Mouse (Mus musculus) activated CD4-positive, CD25-positive, alpha-beta regulatory T cell (primary cell): ENCODE data around the gene 1700067K01Rik. TPM values are rescaled to one million over a fixed set of nuclear protein-coding genes. Genes with fewer than 3 reads are reported as not detected.

Experiments
- polyA plus RNA-seq, 2 experiments: library from polyadenylated mRNA; unstranded; fragments of 100-300 nt; shearing (Covaris generic); gene quantifications; one replicate each; pipeline ENCODE4 v1.2.1; 2017

1700067K01Rik gene
- polyA plus RNA-seq, result under 1 TPM; 0.12 to 0.36 TPM

DNA sequence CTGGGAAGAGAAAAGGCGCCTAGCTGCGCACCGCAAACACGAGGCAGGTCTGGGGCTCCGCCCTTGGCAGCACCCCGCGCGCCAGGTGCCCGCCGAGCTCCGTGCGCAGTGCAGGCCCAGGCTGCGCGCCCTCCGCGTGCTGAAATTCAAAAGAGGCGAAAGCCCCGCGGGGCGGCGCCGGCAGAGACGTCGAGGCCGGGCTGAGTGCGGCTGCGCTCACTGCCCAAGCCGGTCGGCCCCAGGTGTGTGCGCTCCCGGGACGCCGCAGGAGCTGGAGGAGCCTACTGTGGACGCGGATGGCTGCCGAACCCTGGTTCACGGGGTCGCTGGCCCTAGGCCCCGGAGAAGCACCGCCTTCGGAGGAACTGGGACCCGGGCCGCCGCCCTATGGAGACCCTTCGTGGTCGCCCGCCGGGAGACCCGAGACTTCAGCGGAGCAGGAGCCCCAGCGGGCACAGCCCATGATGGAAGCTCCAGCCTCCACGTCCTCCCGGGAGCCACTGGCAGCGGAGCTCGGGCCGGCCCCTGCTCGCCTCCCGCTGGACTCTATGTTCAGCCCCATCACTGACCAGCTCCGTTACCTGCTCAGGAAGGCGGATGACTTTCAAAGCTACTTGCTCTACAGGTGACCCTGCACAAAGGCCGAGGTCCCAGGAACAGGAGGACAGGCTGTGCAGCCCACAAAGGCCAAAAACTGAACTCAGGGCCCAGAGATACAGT is at the start of gene 1700067K01Rik:
TSS of gene 1700067K01Rik (plus strand) at position 222 of the 720 bp plus-strand sequence.

DNA sequence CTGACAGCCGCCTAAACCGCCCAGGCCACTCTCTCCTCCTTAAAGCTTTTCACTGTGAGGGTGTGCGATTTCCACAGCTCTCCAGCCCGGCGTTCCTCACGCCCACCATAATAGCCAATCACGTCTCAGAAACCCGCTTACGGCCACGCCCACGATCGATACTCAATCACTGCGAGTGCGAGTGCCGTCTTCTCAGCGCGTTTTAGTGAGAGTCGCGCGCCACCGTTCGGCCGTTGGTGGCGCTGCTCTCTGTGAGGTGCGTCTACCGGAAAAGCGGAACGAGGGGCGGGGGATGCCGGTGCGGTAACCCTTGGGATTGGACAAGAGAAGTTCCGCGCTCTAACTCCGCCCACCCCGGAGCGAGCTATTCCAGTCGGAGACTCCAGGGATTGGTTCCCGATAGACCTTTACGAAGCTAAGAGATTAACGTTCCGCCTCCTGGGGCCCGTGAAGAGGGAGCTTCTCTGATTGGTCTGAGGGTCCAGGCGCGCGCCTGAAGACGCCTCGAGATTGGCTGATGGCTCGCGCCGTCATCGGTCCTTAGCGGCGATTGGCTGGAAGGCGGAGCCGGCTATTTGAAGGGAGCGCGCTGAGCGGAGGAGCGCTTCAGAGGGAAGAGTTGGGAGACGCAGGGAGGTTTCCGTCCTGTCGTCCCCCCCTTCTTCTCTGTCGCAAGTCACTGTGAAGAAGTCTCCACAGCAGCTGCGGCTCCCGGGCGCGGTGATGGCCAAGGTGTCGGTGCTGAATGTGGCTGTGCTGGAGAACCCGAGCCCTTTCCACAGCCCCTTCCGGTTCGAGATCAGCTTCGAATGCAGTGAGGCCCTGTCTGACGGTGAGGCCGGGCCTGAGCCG is 46.0 kb upstream of the 1700067K01Rik start, which contains the start of the genes Gm10644 and Asf1b:
TSS of gene Gm10644 (minus strand) at position 100 of the 852 bp plus-strand sequence.
TSS of gene Asf1b (plus strand) at position 402 of the 852 bp plus-strand sequence.

DNA sequence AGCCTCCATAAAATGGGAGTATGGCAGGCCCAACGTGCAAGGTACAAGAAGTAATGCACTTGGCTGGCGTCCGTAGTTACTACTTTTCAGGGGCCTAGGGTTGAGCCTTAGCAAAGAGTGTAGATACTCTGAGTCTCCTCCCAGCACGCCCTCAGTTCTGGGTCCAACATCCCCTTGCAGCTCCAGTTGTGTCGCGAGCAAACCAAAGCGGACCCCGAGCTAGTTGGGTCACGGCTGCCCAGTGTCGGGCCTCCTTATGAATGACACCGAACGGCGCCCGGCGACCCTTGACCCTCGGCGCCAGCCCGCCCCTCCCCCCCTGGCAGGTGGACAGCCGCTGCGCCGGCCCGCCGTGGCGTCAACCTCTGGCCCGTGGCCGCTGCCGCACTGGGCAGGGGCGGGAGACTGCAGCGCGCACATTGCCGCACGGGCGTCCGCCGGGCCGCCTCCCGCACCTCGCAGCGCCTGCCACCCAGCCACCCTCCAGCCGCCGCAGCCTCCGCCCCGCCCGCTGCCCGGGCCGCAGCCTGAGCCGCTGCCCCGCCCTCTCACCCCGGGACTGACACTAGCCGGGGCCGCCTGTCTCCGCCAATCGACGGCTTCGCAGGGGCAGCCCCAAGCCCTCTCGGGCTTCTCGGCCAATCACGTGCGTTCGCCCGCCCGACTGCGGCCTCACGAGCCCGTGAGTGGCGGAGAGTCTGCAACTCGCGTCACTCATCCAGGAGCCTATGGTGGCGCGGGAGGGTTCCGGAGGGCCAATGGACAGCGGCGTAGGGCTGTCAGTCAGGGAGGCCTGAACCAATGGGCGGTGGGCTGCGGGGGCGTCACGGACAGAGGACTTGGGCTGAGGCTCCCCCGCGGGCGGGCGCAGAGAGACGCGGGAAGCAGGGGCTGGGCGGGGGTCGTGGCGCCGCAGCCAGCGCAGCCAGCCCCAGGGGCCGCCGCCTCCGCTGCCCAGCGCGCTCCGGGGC is 28.9 kb upstream of the 1700067K01Rik start, which contains the start of gene Prkaca:
TSS of gene Prkaca (plus strand) at position 844 of the 971 bp plus-strand sequence.

DNA sequence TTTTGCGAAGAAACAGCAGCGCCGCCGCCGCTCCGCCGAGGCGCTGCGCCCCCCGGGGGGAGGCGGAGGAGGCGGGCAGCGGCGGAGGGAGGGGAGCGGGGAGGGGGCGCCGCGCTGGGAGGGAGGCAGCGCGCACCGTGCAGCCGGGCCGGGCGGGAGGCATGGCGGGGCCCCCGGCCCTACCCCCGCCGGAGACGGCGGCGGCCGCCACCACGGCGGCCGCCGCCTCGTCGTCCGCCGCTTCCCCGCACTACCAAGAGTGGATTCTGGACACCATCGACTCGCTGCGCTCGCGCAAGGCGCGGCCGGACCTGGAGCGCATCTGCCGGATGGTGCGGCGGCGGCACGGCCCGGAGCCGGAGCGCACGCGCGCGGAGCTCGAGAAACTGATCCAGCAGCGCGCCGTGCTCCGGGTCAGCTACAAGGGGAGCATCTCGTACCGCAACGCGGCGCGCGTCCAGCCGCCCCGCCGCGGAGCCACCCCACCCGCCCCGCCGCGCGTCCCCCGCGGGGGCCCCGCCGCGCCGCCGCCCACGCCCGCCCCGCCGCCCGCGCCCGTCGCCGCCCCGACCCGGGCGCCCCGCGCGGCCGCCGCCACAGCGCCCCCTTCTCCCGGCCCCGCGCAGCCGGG is 3.7 kb upstream of the 1700067K01Rik start, which contains the start of gene Samd1:
TSS of gene Samd1 (plus strand) at position 162 of the 631 bp plus-strand sequence.

DNA sequence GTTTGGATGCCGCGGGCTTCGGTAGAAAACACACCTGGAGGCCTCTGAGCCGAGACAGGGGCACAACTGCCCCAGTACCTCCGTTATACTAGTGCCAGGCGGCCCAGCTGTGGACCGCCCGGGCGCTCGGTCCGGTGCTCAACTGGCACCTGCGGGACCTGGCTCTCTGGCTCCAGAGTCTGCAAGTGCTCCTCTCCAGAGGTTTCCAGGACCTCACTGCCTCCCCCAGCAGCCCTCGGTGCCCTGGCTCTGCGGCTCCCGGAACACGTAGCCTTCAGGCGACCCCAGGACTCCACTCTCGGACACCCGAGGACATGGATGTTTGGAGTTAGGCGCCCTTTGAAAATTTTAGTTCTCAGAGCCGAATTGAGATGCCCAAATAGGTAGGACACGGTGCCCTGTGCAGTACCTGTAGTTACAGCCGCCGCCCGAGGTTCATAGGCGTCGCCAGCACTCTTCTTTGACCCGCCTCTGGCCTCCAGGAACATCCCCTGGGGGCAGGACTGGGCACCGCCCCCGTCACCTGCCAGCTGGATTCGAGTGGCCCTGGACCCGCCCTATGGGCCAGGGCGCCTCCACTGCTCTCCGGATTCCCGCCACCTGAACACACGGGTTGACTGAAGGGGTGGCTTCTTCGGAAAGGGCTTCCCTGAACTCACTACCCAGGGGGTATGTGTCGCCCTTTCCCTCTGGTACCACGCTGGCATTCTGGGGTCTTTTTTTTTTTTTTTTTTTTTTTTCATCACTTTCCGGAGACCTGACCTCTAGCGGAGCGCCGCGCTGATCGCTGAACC is 10.6 kb downstream of the 1700067K01Rik start, which contains the start of gene 2210011C24Rik:
TSS of gene 2210011C24Rik (minus strand) at position 467 of the 794 bp plus-strand sequence.

DNA sequence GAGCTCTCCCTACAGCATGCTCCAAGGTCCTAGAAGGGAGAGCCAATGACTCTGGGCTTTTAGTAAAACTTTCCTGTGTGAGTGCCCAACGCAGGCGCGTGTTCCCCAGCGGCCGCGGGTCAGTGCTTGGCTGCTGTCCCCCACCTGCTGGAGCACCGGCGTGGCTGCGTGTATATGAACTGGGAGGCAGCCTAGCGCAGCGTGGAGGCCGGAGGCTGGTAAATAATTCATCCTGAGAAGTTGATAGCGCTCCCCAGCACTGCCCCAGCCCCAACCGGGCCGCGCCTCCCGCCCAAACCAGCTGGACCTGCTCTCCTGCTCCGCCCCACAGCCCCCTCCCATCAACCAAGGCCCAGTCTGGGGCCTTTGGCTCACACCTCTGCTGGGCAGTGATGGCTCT is 19.8 kb downstream of the 1700067K01Rik start, which contains the start of gene Palm3:
TSS of gene Palm3 (plus strand) at position 376 of the 400 bp plus-strand sequence.

DNA sequence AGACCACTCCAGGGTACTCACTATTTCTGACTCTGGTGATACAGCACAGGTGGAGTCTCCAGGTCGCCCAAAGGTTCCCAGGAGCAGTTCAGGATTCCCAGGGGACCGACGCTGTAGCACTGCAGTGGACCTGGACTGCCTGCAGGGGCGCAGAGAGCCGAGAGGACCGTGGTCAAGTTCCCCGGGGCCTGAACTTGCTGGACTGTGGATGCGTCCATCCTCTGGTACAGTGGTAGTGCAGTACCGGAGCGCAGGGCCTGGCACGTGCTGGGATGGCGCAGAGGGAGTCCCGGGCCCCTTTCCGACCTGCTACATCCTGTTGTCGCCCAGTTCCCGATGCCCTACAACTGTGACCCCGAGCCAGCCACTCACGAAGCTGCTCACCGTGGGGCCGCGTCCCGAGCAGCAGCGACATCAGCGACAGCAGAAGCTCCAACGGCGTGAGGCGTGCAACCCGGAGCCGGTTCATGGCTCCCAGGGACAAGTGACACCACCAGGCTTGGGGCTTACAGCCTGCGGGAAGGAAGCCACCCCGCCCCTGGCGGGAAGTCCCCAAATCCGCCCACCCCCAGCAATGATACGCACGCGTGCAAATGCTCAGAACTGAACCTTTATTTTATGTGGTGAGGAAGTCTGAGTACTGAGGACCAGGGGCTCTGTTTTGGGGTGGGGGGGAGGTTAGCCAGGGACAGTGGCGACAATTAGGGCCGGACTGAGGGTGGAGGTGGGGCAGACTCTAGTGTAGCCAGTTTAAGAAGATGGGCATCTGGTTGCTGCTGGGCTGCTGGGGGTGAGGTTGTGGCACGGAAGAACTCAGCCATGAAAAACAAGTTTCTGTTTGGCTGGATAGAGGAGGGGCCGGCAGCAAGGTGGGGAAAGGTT is 41.0 kb downstream of the 1700067K01Rik start, which contains the start of gene Il27ra:
TSS of gene Il27ra (minus strand) at position 524 of the 882 bp plus-strand sequence.

DNA sequence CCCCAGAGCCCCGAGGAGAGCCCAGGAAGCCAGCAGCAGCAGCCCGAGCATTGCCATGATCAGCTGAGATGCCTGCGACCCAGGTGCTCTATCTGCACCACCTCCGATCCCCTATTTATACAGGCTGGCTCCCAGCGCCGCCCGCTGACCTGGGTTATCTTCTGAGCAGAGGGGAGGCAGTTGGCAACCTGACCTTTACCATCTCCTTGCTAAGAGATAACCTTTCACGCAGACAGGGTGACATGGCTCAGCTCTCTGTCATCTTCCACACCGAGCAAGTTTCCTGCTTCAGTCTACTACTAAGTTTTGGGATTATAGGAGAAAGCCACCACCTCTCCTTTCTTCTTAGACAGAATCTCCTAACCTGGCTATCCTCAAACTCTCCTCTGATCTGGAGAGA is 43.6 kb downstream of the 1700067K01Rik start, which contains the start of gene Rln3:
TSS of gene Rln3 (minus strand) at position 101 of the 400 bp plus-strand sequence.

Other genes starting within 250 kb of the 1700067K01Rik start
- gene Adgrl1, start 101.4 kb upstream of the 1700067K01Rik start, polyA plus RNA-seq, result 10 to 100 TPM in 1 of 2 experiments, 1 to 10 TPM in 1; 7.8 to 15.3 TPM
- gene Gm10644, start 46.3 kb upstream of the 1700067K01Rik start, polyA plus RNA-seq, result under 1 TPM; 0.24 to 0.63 TPM
- 10 to 100 TPM; 40.2 to 42.2 TPM for gene Asf1b, start 46.0 kb upstream of the 1700067K01Rik start, polyA plus RNA-seq
- 10 to 100 TPM; 54.6 to 58.2 TPM for gene Prkaca, start 28.5 kb upstream of the 1700067K01Rik start, polyA plus RNA-seq
- gene Samd1, start 3.8 kb upstream of the 1700067K01Rik start, polyA plus RNA-seq, result 10 to 100 TPM in 1 of 2 experiments, 1 to 10 TPM in 1; 9.1 to 11.7 TPM
- 1 to 10 TPM; 4.0 to 4.1 TPM for gene 2210011C24Rik, start 10.7 kb downstream of the 1700067K01Rik start, polyA plus RNA-seq
- gene Palm3, start 20.0 kb downstream of the 1700067K01Rik start, polyA plus RNA-seq, result 10 to 100 TPM; 10.1 to 13.4 TPM
- gene Il27ra, start 41.1 kb downstream of the 1700067K01Rik start, polyA plus RNA-seq, result 100 to 1,000 TPM; 260 to 302 TPM
- gene Rln3, start 43.5 kb downstream of the 1700067K01Rik start, polyA plus RNA-seq, result 100 to 1,000 TPM; 167 to 253 TPM
- 1 to 10 TPM; 1.8 to 2.1 TPM for gene Gm10643, start 63.6 kb downstream of the 1700067K01Rik start, polyA plus RNA-seq
- gene Rfx1, start 65.3 kb downstream of the 1700067K01Rik start, polyA plus RNA-seq, result 10 to 100 TPM; 14.4 to 40.5 TPM
- 10 to 100 TPM; 32.6 to 41.2 TPM for gene Dcaf15, start 103.3 kb downstream of the 1700067K01Rik start, polyA plus RNA-seq
- gene Podnl1, start 124.5 kb downstream of the 1700067K01Rik start, polyA plus RNA-seq, result 10 to 100 TPM; 17.6 to 39.5 TPM
- gene Cc2d1a, start 146.4 kb downstream of the 1700067K01Rik start, polyA plus RNA-seq, result 10 to 100 TPM; 28.8 to 41.8 TPM
- gene 4930432K21Rik, start 146.5 kb downstream of the 1700067K01Rik start, polyA plus RNA-seq, result 1 to 10 TPM in 1 of 2 experiments, under 1 TPM in 1; 0.31 to 1.4 TPM
- 1 to 10 TPM; 1.3 to 4.5 TPM for gene Nanos3, start 183.7 kb downstream of the 1700067K01Rik start, polyA plus RNA-seq
- gene Zswim4, start 235.6 kb downstream of the 1700067K01Rik start, polyA plus RNA-seq, result 10 to 100 TPM in 1 of 2 experiments, 1 to 10 TPM in 1; 6.8 to 15.0 TPM
- 100 to 1,000 TPM; 287 to 296 TPM for gene D8Ertd738e, start 248.2 kb downstream of the 1700067K01Rik start, polyA plus RNA-seq